In the genomic region with DNA sequence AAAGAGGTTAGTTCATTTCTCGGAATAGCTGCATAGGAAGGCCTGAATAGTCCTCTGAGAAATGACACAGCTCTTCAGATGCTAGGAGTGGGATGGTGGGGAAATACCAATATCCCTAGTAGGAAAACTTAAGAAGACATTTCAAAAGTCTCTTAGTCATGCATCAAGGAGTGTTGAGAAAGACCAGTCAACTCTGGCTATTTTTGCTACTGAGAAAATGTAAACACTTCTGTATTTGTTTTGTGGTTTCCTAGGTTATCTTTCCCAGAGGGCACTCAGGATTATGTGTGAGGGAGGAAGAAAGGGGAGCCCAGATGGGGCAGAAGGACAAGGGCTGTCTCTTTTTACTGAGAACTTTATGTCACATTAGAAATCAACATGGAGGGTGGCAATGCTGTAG, we compare ENCODE assay signal across 25 mouse cellular contexts.
DNase-seq lines count a peak whose midpoint lies in the region; ATAC-seq and TF ChIP-seq lines count a peak whose summit lies in the region.
"Had no signal": no experiment of that assay in that cellular context is flagged by ENCODE, and none has a peak within 500 bp of the region (broad histone marks: within the 10 kb centered on the region; RNA-seq: fewer than 3 reads in every experiment).

No protein-coding gene starts in this region.

- peaks cover 8% of the 10 kb centered on the region; the same call in 1 of the 2 replicates for H3K4me1 ChIP-seq in lung, embryonic 15.5 days
- peaks cover 9% of the 10 kb centered on the region for H3K4me1 ChIP-seq in lung, adult 2 months (ENCODE audit: control insufficient read depth, insufficient read depth, low read length)
- H3K4me1 ChIP-seq: forebrain, embryonic 13.5 days; limb, embryonic 13.5 days; liver, embryonic 12.5 days; midbrain, embryonic 13.5 days; neural tube, embryonic 12.5 days had no signal

- H3K4me3 ChIP-seq in lung, embryonic 15.5 days = no peak overlapping the region
- H3K4me3 ChIP-seq in lung, adult 2 months (replicated peaks; ENCODE audit: extremely low read depth, low read depth, low read length) = no peak overlapping the region
- H3K4me3 ChIP-seq: erythroblast, embryonic 14.5 days; forebrain, embryonic 13.5 days; heart, embryonic 12.5 days; limb, embryonic 13.5 days; liver, embryonic 12.5 days; megakaryocyte, embryonic 14.5 days; midbrain, embryonic 13.5 days; neural tube, embryonic 12.5 days had no signal

- H3K36me3 ChIP-seq in lung, embryonic 15.5 days = no peaks in the 10 kb centered on the region
- H3K36me3 ChIP-seq: heart, embryonic 12.5 days; limb, embryonic 13.5 days; liver, embryonic 12.5 days; midbrain, embryonic 13.5 days; neural tube, embryonic 12.5 days had no signal

- no peaks in the 10 kb centered on the region for H3K9me3 ChIP-seq in lung, embryonic 15.5 days
- H3K9me3 ChIP-seq: forebrain, embryonic 13.5 days; liver, embryonic 12.5 days; megakaryocyte, embryonic 14.5 days; neural tube, embryonic 12.5 days had no signal

- no peak for TF ChIP-seq CTCF in lung, adult 2 months (IDR thresholded peaks at IDR 0.05; ENCODE audit: insufficient read depth, low read length)

- H3K4me2 ChIP-seq in lung, embryonic 15.5 days = no peak overlapping the region
- H3K4me2 ChIP-seq: forebrain, embryonic 13.5 days; heart, embryonic 12.5 days; limb, embryonic 13.5 days; liver, embryonic 12.5 days; midbrain, embryonic 13.5 days; neural tube, embryonic 12.5 days had no signal

- peak overlapping the region; percentile 41 for H3K27ac ChIP-seq in lung, embryonic 15.5 days
- H3K27ac ChIP-seq: forebrain, embryonic 13.5 days; hindbrain, postnatal 0 days; limb, embryonic 13.5 days; liver, embryonic 12.5 days; midbrain, embryonic 13.5 days; neural tube, embryonic 12.5 days had no signal

- DNase-seq in lung, adult 2 months = no peak
- peak; percentile 79 for DNase-seq in adipocyte (ENCODE audit: low spot score)
- DNase-seq in lung, postnatal 10 days = peak; percentile 42
- DNase-seq in right cerebral cortex, adult 18-20 months = no peak
- DNase-seq in right cerebral cortex, postnatal 4 days = no peak
- no peak for DNase-seq in yolk sac, embryonic 10.5 days (ENCODE audit: low spot score)
- DNase-seq: adrenal gland, adult 8-10 months; cerebellum, adult 2 months; gastrocnemius, postnatal 10 days; heart, adult 11 months; heart, postnatal 14 days; kidney, postnatal 36 days; right cerebral cortex, postnatal 25 days; thymus, postnatal 25 days had no signal

- no peak overlapping the region for H3K9ac ChIP-seq in lung, embryonic 15.5 days
- H3K9ac ChIP-seq: forebrain, embryonic 13.5 days; heart, embryonic 12.5 days; limb, embryonic 13.5 days; liver, embryonic 12.5 days; midbrain, embryonic 13.5 days; neural tube, embryonic 12.5 days had no signal

- TF ChIP-seq POLR2A in lung, adult 2 months (IDR thresholded peaks at IDR 0.05; ENCODE audit: borderline replicate concordance, extremely low read depth, low read depth, low read length) = no peak

- peak; percentile 49; the same call in 1 of the 2 replicates for ATAC-seq in lung, embryonic 15.5 days (ENCODE audit: borderline replicate concordance, extremely low read depth, low FRiP score, low TSS enrichment)
- ATAC-seq: forebrain, embryonic 13.5 days; hindbrain, postnatal 0 days; intestine, embryonic 16.5 days; liver, embryonic 12.5 days; midbrain, embryonic 13.5 days had no signal

- H3K27me3 ChIP-seq in lung, embryonic 15.5 days = no peaks in the 10 kb centered on the region
- H3K27me3 ChIP-seq: forebrain, embryonic 13.5 days; heart, embryonic 12.5 days; limb, embryonic 13.5 days; liver, embryonic 12.5 days; megakaryocyte, embryonic 14.5 days; midbrain, embryonic 13.5 days; neural tube, embryonic 12.5 days had no signal

- 26% methylated on average over 1 of the region's 1 CpGs for WGBS in lung, embryonic 15.5 days
- WGBS in lung, adult 2 months = 60% methylated on average over 1 of the region's 1 CpGs

Comparison
In these comparisons a context has a peak if more than half of its experiments do, and no peak if none do; other contexts are left out.
1. DNase-seq: peak in adipocyte (single experiment) and lung, postnatal 10 days (single experiment); none in lung, adult 2 months (single experiment), right cerebral cortex, adult 18-20 months (single experiment), right cerebral cortex, postnatal 4 days (single experiment) and yolk sac, embryonic 10.5 days (single experiment).